Mouse (Mus musculus) olfactory bulb, adult 2 months (tissue): ENCODE measurements at regions not wholly inside any gene's neighbourhood (a gene's known extent, or its start where the extent isn't known, plus 50 kb on each side); places are given as distances from the start of the nearest gene placed in this dataset.

Source experiments
- CTCF ChIP-seq: fragments of 200-500 bp; IDR thresholded peaks from 2 replicates; pipeline ENCODE4 v1.5.1; 2012; ENCODE audit warnings: low read depth, mild to moderate bottlenecking, low read length, moderate library complexity; ENCODE audit not compliant: insufficient read depth
- POLR2A ChIP-seq: fragments of 200-500 bp; IDR thresholded peaks from 2 replicates; pipeline ENCODE4 v1.6.1; 2012; ENCODE audit warnings: mild to moderate bottlenecking, low read depth, low read length, moderate library complexity; ENCODE audit not compliant: insufficient read depth

DNA sequence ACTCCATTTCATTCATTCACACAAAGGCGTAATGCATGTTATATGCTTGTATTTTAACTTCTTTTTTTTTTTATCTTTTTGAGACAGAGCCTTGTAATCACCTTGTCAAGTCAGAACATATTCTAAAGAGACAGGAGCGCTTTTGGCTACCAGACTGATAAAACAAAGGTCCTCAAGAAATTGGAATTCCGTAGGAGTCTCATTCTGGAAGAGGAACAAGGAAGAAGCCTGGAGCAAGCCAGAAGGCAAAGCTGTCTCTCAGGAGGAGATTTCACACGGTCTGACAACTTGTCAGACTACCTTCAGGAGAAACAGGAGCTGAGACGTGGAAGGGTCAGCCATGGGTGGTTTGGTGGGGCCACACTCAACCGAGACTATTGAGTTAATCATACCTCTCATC is 587.2 kb upstream of the Auts2 start:
- TF ChIP-seq CTCF (no peak), POLR2A (no peak)
